ENCODE assay signal across 18 mouse cellular contexts in genomic region chr3:102980349-102980736, GRCm38 (mm10). TPM values are rescaled to one million over a fixed set of nuclear protein-coding genes. Genes with fewer than 3 reads are reported as not detected.
A peak's percentile ranks its signal among the peaks of the same experiment; 100 is the strongest.
DNase-seq lines count a peak whose midpoint lies in the region; ATAC-seq and TF ChIP-seq lines count a peak whose summit lies in the region.
"Had no signal": no experiment of that assay in that cellular context is flagged by ENCODE, and none has a peak within 500 bp of the region (broad histone marks: within the 10 kb centered on the region; RNA-seq: fewer than 3 reads in every experiment).

No protein-coding gene starts in this region.

- H3K9me3 ChIP-seq in intestine, embryonic 15.5 days = no peaks in the 10 kb centered on the region
- no peaks in the 10 kb centered on the region for H3K9me3 ChIP-seq in intestine, postnatal 0 days (ENCODE audit: control insufficient read depth)
- no peaks in the 10 kb centered on the region for H3K9me3 ChIP-seq in hindbrain, embryonic 10.5 days
- H3K9me3 ChIP-seq in midbrain, embryonic 12.5 days = no peaks in the 10 kb centered on the region
- H3K9me3 ChIP-seq: liver, embryonic 15.5 days had no signal

- 31% methylated on average over 3 of the region's 3 CpGs for WGBS in intestine, embryonic 15.5 days
- 57% methylated on average over 3 of the region's 3 CpGs for WGBS in intestine, postnatal 0 days
- WGBS in hindbrain, embryonic 10.5 days = 44% methylated on average over 3 of the region's 3 CpGs
- WGBS in midbrain, embryonic 12.5 days = 26% methylated on average over 3 of the region's 3 CpGs

- DNase-seq in hindbrain, embryonic 10.5 days (ENCODE audit: low spot score) = no peak
- DNase-seq in thymus, postnatal 10 days (ENCODE audit: low spot score in 2 of 2) = no peak
- no peak for DNase-seq in gastrocnemius, adult 2 months
- DNase-seq in testis, postnatal 14 days (ENCODE audit: low spot score) = no peak
- DNase-seq: adrenal gland, postnatal 10 days; B cell, adult 2 months; cerebellum, adult 9-11 months; heart, adult 2 months; kidney, postnatal 10 days; layer of hippocampus, adult 9-11 months; lung, postnatal 36 days had no signal

- 0 out of 2 replicates have a peak, but pooled peaks cover 3% of the 10 kb centered on the region for H3K4me1 ChIP-seq in intestine, embryonic 15.5 days (replicated peaks)
- H3K4me1 ChIP-seq in intestine, postnatal 0 days (replicated peaks; ENCODE audit: control insufficient read depth, insufficient read depth, low read length) = no peaks in the 10 kb centered on the region
- H3K4me1 ChIP-seq in hindbrain, embryonic 10.5 days (replicated peaks) = peaks cover 18% of the 10 kb centered on the region
- H3K4me1 ChIP-seq in midbrain, embryonic 12.5 days = peaks cover 8% of the 10 kb centered on the region
- H3K4me1 ChIP-seq: liver, embryonic 15.5 days had no signal

- no peaks in the 10 kb centered on the region for H3K27me3 ChIP-seq in intestine, embryonic 15.5 days (replicated peaks)
- no peaks in the 10 kb centered on the region for H3K27me3 ChIP-seq in intestine, postnatal 0 days (replicated peaks; ENCODE audit: control insufficient read depth, insufficient read depth, low read length)
- H3K27me3 ChIP-seq in hindbrain, embryonic 10.5 days (ENCODE audit: insufficient read depth, poor library complexity, severe bottlenecking) = no peaks in the 10 kb centered on the region
- no peaks in the 10 kb centered on the region for H3K27me3 ChIP-seq in midbrain, embryonic 12.5 days
- H3K27me3 ChIP-seq: liver, embryonic 15.5 days had no signal

- H3K27ac ChIP-seq in intestine, embryonic 15.5 days = no peak overlapping the region
- no peak overlapping the region for H3K27ac ChIP-seq in intestine, postnatal 0 days (ENCODE audit: low read depth, low read length)
- H3K27ac ChIP-seq in hindbrain, embryonic 10.5 days = peak overlapping the region; percentile 84
- H3K27ac ChIP-seq in midbrain, embryonic 12.5 days (replicated peaks) = peak overlapping the region; percentile 84
- no peak overlapping the region for H3K27ac ChIP-seq in gastrocnemius, adult 2 months
- H3K27ac ChIP-seq: heart, adult 2 months; liver, embryonic 15.5 days had no signal

- H3K36me3 ChIP-seq in intestine, embryonic 15.5 days = no peaks in the 10 kb centered on the region
- H3K36me3 ChIP-seq in intestine, postnatal 0 days (ENCODE audit: control insufficient read depth, insufficient read depth) = no peaks in the 10 kb centered on the region
- H3K36me3 ChIP-seq in hindbrain, embryonic 10.5 days = no peaks in the 10 kb centered on the region
- H3K36me3 ChIP-seq in midbrain, embryonic 12.5 days = no peaks in the 10 kb centered on the region
- H3K36me3 ChIP-seq: liver, embryonic 15.5 days had no signal

- intact Hi-C loops in gastrocnemius, adult 2 months (cut with DNase I) = no loop called here

- no peak for ATAC-seq in intestine, embryonic 15.5 days
- ATAC-seq in intestine, postnatal 0 days = no peak
- no peak; the same call in 1 of the 2 replicates for ATAC-seq in midbrain, embryonic 12.5 days (ENCODE audit: low FRiP score, low read depth)

- H3K4me2 ChIP-seq in intestine, embryonic 15.5 days (replicated peaks) = peak overlapping the region; percentile 34; the same call in 1 of the 2 replicates
- no peak overlapping the region for H3K4me2 ChIP-seq in intestine, postnatal 0 days (replicated peaks; ENCODE audit: low read depth)
- peak overlapping the region; percentile 49 for H3K4me2 ChIP-seq in midbrain, embryonic 12.5 days (replicated peaks)
- H3K4me2 ChIP-seq: liver, embryonic 15.5 days had no signal

- no peak overlapping the region for H3K9ac ChIP-seq in intestine, embryonic 15.5 days
- H3K9ac ChIP-seq in intestine, postnatal 0 days (ENCODE audit: low read depth, low read length) = no peak overlapping the region
- no peak overlapping the region for H3K9ac ChIP-seq in midbrain, embryonic 12.5 days (replicated peaks)
- H3K9ac ChIP-seq: liver, embryonic 15.5 days had no signal

- no peak overlapping the region for H3K4me3 ChIP-seq in intestine, embryonic 15.5 days (replicated peaks)
- no peak overlapping the region for H3K4me3 ChIP-seq in intestine, postnatal 0 days (ENCODE audit: low read depth, low read length)
- H3K4me3 ChIP-seq in hindbrain, embryonic 10.5 days = peak overlapping the region; percentile 31
- H3K4me3 ChIP-seq in midbrain, embryonic 12.5 days = no peak overlapping the region
- no peak overlapping the region for H3K4me3 ChIP-seq in gastrocnemius, adult 2 months
- H3K4me3 ChIP-seq: heart, adult 2 months; liver, embryonic 15.5 days had no signal

- no peak for TF ChIP-seq CTCF in intestine, postnatal 0 days (IDR thresholded peaks at IDR 0.05; ENCODE audit: low read depth)
- TF ChIP-seq CTCF in gastrocnemius, adult 2 months (IDR thresholded peaks at IDR 0.05) = no peak

RNA-seq across cellular contexts. Expression of gene Sike1, which starts 15.2 kb away (rescaled TPM):
- 46.6 and 51.9 TPM in 2 replicates for polyA plus RNA-seq in intestine, embryonic 15.5 days (2015; fragmentation: Nextera tagmentation; extraction: Ambion mirVana)
- 36.6 and 37.4 TPM in 2 replicates for polyA plus RNA-seq in intestine, postnatal 0 days (2015; fragmentation: Nextera tagmentation; extraction: Ambion mirVana)
- 72.2 and 77.5 TPM in 2 replicates for polyA plus RNA-seq in hindbrain, embryonic 10.5 days (2016; fragmentation: Nextera tagmentation; extraction: Ambion mirVana)
- 80.1 and 86.1 TPM in 2 replicates for polyA plus RNA-seq in midbrain, embryonic 12.5 days (2016; fragmentation: Nextera tagmentation; extraction: Ambion mirVana)
- total RNA-seq in gastrocnemius, adult 2 months (2021) = 10 to 100 TPM; 39.6 to 41.5 TPM

RNA-seq across cellular contexts. Expression of gene Nr1h5, which starts 16.4 kb away (rescaled TPM):
- polyA plus RNA-seq in intestine, embryonic 15.5 days (2015; fragmentation: Nextera tagmentation; extraction: Ambion mirVana) = 0.06 and 0.15 TPM in 2 replicates
- polyA plus RNA-seq in intestine, postnatal 0 days (2015; fragmentation: Nextera tagmentation; extraction: Ambion mirVana) = not detected in 2 replicates
- polyA plus RNA-seq in hindbrain, embryonic 10.5 days (2016; fragmentation: Nextera tagmentation; extraction: Ambion mirVana) = not detected in 2 replicates
- 0.15 TPM in 1 of 2 replicates, not detected in the other for polyA plus RNA-seq in midbrain, embryonic 12.5 days (2016; fragmentation: Nextera tagmentation; extraction: Ambion mirVana)
- total RNA-seq in gastrocnemius, adult 2 months (2021) = not detected
- total RNA-seq: gastrocnemius, adult 8-10 months; heart, adult 2 months had no signal
- polyA plus RNA-seq: heart, adult 2 months; limb, embryonic 11.5 days; stomach, embryonic 14.5 days had no signal

RNA-seq across cellular contexts. Expression of gene Csde1, which starts 39.9 kb away (rescaled TPM):
- polyA plus RNA-seq in intestine, embryonic 15.5 days (2015; fragmentation: Nextera tagmentation; extraction: Ambion mirVana) = 268 and 301 TPM in 2 replicates
- 113 and 126 TPM in 2 replicates for polyA plus RNA-seq in intestine, postnatal 0 days (2015; fragmentation: Nextera tagmentation; extraction: Ambion mirVana)
- polyA plus RNA-seq in hindbrain, embryonic 10.5 days (2016; fragmentation: Nextera tagmentation; extraction: Ambion mirVana) = 362 and 433 TPM in 2 replicates
- polyA plus RNA-seq in midbrain, embryonic 12.5 days (2016; fragmentation: Nextera tagmentation; extraction: Ambion mirVana) = 493 and 530 TPM in 2 replicates
- 1,000 to 10,000 TPM in 1 of 2 experiments, 100 to 1,000 TPM in 1; 962 to 1,109 TPM for total RNA-seq in gastrocnemius, adult 2 months (2021)

RNA-seq across cellular contexts. Expression of gene Sycp1, which starts 44.4 kb away (rescaled TPM):
- not detected in 2 replicates for polyA plus RNA-seq in intestine, embryonic 15.5 days (2015; fragmentation: Nextera tagmentation; extraction: Ambion mirVana)
- not detected in 2 replicates for polyA plus RNA-seq in intestine, postnatal 0 days (2015; fragmentation: Nextera tagmentation; extraction: Ambion mirVana)
- not detected in 2 replicates for polyA plus RNA-seq in hindbrain, embryonic 10.5 days (2016; fragmentation: Nextera tagmentation; extraction: Ambion mirVana)
- not detected in 2 replicates for polyA plus RNA-seq in midbrain, embryonic 12.5 days (2016; fragmentation: Nextera tagmentation; extraction: Ambion mirVana)
- total RNA-seq in gastrocnemius, adult 2 months (2021) = not detected
- total RNA-seq: adrenal gland, postnatal 10 days; gastrocnemius, adult 8-10 months had no signal
- polyA plus RNA-seq: limb, embryonic 11.5 days; liver, embryonic 15.5 days; stomach, embryonic 14.5 days had no signal

Comparison
In these comparisons a context has a peak if more than half of its experiments do, and no peak if none do; other contexts are left out.
1. H3K27ac ChIP-seq: peak in hindbrain, embryonic 10.5 days (single experiment) and midbrain, embryonic 12.5 days (single experiment); none in intestine, embryonic 15.5 days (single experiment), intestine, postnatal 0 days (single experiment) and gastrocnemius, adult 2 months (single experiment).